Mouse (Mus musculus) ES-Bruce4 (cell line): ENCODE data around the gene Vars.
"Not testable (repeated sequence)": the region's sequence is repeated elsewhere in the genome, so short reads cannot be mapped to it uniquely, and the experiment has no call there.

Source experiments
- CTCF ChIP-seq: IDR thresholded peaks from one replicate; pipeline ENCODE4 v1.8.1; 2011; ENCODE audit warnings: low read depth, low read length
- EP300 ChIP-seq: IDR thresholded peaks from 2 replicates; pipeline ENCODE4 v1.6.1; 2011; ENCODE audit warnings: low read depth, low read length; ENCODE audit not compliant: insufficient read depth

DNA sequence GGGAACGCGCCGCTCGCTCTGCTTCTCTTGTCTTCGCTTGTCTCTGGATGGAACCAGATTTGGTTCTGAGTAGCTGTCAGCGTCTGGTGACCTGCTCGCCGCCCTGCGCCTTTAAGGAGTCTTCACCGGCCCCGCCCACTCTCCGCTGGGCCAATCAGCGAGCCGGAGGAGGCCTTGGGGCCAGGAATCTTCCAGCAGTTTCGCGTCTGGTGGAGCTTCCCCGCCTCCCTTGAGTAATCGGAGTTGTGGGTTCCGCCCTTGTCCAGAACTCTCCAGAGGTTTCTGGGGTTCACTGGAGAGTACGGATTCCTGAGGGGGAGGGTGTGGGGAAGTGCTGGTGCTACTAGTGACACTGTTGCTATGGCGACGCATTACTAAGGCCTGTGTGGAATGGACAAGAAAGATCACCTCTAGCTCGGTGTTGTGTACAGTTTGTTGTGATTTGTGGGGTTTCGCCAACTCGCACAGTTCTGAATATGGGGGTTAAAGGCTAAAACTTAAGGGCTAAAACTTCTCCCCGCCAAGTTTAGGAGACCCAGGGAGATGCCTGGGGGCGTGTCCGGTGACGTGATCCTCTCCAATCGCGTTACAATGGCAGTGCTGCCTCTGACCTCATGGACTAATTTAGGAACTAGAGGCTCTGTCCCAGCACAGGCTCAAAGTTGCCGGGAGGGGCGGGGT, 28.6 kb upstream of the Vars start, which contains the start of the genes Hspa1a and Hspa1l:
- not testable (repeated sequence) for TF ChIP-seq CTCF, EP300
